Mouse (Mus musculus) erythroid progenitor cell, adult 5-6 weeks (primary cell): ENCODE data around the gene 3110082I17Rik. TPM values are rescaled to one million over a fixed set of nuclear protein-coding genes. Genes with fewer than 3 reads are reported as not detected.
A peak's percentile ranks its signal among the peaks of the same experiment; 100 is the strongest.
"Not testable (repeated sequence)": the region's sequence is repeated elsewhere in the genome, so short reads cannot be mapped to it uniquely, and the experiment has no call there.

Experiments used
- ATAC-seq: replicated peaks from 2 replicates; pipeline ENCODE4 v1.8.0; 2016; ENCODE audit warnings: moderate number of reproducible peaks, mild to moderate bottlenecking, moderate TSS enrichment, inconsistent platforms; ENCODE audit not compliant: poor library complexity, low FRiP score, severe bottlenecking
- total RNA-seq, 2 experiments: library from RNA; stranded (forward) in 1 of 2; stranded (reverse) in 1 of 2; fragments of 150-400 nt in 1 of 2; fragments of 186-747, 209-891 nt in 1 of 2; gene quantifications; 2 replicates each; pipeline versions ENCODE4 v1.2.3 to v1.2.4; 2015 to 2017; ENCODE audit warnings: low replicate concordance in 2 of 2

3110082I17Rik gene
- total RNA-seq, 2 experiments from 2014 or later = 3.2 TPM; not detected in 1

- ATAC-seq = no peak
Observed at GRCm38 (mm10) chr5:139335634-139336033, 124.7 kb downstream of the 3110082I17Rik start.

- not testable (repeated sequence) for ATAC-seq
Observed at GRCm38 (mm10) chr5:139334394-139334793, 125.9 kb downstream of the 3110082I17Rik start.

DNA sequence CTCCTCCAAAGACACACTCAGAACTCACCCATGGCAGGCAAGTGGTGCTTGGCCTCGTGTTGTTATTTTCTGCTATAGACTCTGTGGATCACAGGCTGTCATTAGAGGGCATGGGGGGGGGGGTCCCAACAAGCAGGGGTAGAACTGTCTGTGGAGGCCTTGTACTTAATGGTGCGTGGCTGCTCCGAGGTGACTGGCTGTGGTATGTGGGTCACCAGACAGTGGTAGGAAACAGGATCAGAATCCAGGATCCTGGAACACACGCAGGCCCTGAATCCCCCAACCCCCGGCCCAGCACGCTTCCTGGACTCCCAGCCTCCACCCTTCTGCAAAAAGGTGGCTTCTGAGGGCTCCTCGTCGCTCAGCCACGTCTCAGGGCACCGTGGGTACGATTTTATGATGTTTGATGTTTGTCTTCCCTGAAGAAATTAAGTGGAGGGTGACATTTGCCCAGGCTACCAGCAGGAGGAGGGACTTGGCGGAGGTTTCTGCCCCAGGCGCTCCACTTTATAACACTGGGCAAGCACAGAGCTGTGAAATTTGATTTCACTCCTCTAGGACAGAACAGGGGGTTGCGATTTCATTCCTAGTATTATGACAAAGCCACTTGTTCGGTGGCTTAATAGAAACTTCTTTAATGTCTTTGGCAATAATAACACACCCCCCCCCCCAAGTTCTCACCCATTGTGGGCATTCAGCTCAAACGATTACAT is 126.9 kb downstream of the 3110082I17Rik start:
- ATAC-seq = no peak

GRCm38 (mm10) chr5:139332590-139333272 is 127.6 kb downstream of the 3110082I17Rik start:
- no peak for ATAC-seq

- ATAC-seq = peak; percentile 66
Observed at GRCm38 (mm10) chr5:139331742-139332141, 128.6 kb downstream of the 3110082I17Rik start.

- no peak for ATAC-seq
Observed at GRCm38 (mm10) chr5:139330766-139331165, 129.6 kb downstream of the 3110082I17Rik start.

DNA sequence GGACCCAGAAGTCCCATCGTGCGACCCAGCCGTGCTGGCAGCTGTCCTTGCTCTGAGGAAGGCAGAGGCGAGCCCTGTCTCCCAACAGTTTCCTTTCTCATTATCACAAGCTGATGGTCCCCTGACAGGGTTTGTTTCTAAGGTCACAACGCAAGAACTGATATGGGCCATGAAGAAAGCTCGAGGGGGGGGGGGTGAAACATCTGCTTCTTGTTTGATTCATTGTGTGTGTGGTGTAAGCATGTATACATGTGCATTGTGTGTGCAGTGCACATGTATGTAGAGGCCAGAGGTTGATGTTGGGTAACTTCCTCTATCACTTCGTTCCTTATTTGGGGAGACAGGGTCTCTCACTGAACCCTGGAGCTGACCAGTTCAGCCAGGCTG is 132.7 kb downstream of the 3110082I17Rik start:
- no peak for ATAC-seq

DNA sequence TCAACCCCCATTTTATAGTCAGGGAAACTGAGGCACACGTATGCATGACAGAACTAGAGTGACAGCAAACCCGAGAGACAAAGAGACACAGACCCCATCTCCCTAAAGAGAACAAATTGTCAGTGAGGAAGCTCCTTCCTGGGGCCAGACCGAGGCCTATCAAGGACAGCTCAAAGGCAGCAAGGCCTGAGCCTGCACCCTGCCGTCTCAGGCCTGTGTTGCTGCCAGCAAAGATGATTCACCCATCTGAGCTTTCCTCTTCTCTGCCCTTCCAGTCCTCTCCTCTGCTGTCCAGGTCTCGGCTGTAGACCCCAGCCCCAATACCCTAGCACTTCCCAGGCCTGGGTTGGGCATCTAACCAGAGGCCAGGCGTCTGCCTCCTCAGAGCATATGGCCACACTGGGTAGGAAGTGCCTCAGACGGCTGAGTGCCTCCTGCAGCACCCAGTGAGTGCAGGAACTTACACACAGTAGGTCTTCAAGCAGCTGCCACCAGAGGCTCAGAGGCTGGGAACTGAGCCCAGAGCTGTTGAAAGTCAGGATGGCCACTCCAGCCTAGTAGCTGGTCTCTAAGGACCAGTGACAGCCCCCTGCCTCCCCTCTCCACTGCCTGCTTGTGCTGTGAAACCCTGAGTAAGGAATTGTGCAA is 133.2 kb downstream of the 3110082I17Rik start:
- ATAC-seq = no peak

GRCm38 (mm10) chr5:139326111-139326696 is 134.1 kb downstream of the 3110082I17Rik start:
- ATAC-seq = no peak

GRCm38 (mm10) chr5:139325395-139325966 is 134.8 kb downstream of the 3110082I17Rik start, which contains the start of gene Adap1:
TSS of gene Adap1 (minus strand) at chr5:139325622.
- ATAC-seq = peak; percentile 36; the same call in 1 of the 2 replicates

DNA sequence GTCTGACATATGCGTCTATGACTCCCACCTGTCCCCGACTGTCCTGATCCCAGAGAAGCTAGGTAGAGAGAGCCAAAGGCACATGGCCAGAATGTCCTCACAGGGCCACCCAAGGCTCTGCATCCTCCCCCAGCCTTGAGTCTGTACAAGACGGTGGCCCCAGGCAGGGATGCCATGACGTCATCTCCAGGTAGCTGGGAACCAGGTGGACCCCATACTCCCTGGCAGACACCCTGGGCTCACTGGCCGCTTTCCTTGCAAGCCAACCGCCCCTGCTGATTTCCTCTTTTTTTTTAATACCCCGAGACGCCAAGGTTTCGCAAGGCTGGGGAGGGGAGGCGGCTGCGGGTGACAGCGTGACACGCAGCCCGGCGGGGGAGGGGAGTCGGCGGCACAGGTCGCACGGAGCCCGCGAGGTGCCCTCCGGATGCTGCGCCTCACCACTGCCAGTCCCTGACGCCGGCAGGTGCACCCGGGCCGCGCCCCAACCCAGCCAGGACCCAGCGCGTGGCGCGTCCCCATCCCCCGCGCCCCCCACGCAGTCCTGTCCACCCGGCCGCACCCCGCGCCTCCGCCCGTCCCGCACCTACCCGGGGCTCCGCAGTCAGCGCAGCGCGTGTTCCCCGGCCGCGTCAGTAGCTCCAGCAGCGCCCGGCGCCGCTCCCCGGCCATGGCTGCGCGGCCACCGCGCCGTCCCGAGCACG is 135.5 kb downstream of the 3110082I17Rik start:
- ATAC-seq = no peak

DNA sequence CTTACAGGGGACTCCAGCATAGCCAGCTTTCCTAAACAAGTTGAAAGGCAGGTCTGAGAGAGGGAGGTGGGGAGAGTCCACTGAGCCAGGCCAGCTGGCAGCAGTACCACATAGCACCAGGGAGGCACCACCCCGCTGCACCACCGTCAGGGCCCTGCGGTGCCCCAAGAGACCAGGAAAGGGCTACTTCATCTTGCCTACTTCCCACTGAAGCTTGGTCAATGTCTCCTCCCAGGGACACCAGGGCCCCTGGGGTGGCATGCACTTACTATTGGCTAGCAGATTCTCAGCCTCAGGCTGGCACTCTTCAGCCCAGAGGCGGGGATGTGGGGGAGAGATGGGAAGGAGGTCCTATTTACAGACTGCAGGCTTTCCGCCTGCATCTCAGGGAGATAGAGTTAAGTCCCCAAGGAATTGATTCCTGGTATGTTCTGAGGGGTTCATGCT is 136.3 kb downstream of the 3110082I17Rik start:
- ATAC-seq = no peak

DNA sequence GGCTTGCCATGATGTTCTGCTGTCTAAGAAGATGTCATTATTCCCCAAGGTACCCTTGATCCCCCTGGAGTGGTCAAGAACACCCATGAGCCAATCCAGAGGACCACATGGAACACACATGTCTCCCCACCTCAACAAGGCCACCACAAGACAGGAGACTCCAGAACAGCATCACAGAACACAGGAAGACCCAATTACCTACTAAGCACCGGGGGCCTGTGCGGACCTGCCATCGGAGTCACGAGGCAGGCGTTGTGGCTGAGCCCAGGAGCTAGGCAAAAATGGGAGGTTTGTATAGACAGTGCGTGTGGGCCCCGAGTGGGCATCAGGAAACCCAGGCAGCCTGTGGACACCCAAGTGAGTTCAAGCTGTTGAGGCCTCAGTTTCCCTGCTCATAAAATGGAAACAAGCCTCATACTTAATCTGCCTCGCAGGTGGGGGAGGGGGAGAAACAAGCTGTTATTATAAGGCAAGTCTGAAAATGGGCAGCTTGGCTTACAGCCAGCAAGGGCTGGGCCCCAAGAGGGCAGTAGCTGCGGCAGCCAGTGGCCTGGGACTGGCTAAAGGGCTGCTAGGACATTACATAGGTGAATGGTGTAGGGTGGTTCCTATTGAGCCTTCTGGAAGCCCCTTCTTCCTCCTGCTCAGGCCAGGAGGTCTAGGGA is 136.9 kb downstream of the 3110082I17Rik start:
- no peak for ATAC-seq

DNA sequence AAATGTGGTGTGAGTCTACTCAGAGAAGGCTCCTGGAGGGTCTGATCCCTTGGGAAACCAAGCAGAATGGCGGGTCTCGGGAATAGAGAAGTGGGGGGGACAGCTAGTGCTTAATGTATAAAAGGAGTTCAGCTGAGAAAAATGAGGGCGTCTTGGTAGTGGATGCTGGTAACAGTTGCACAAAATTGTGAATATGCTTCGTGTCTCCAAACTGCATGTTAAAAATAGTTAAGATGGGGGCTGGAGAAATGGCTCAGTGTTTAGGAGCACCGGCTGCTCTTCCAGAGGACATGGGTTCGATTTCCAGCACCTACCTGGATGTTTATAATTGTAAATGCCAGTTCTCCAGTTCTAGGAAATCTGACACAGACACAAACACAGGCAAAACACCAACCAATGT is 139.0 kb downstream of the 3110082I17Rik start:
- ATAC-seq = no peak

GRCm38 (mm10) chr5:139320424-139320823 is 139.9 kb downstream of the 3110082I17Rik start:
- ATAC-seq = no peak

DNA sequence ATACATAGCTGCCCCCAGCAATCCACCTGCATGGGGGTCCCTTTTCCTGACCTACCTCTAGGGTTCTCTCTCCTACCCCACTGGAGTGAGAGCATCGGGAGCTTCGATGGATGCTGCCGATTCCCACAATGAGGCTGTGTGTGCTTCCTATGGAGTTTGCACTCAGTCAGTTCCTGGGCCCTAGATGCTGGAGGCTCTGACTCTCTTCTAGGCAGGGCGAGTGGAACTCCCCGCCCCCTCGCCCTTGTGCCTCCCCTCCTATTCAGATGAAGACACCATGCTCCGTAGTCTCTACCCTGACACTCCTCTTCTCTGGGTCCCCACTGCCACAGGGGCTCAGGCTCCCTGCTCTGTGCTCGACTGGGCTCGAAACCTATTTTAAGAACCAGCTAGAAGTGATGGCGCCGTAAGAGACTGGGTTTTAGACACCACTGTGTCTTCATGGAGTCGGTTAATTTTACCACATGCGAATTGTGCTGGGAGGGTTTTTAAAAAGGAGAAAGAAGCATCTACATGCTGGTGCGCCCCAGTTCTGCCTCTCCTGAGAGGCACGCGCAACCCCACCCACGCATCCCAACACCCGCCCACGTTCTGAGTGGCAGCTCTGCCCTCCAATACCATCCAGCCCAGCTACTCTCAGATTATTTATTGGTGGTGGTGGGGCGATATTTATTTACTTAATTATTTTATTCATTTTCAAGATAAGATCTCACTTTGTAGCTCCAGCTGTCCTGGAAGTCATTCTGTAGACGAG is 142.4 kb downstream of the 3110082I17Rik start:
- ATAC-seq = no peak

DNA sequence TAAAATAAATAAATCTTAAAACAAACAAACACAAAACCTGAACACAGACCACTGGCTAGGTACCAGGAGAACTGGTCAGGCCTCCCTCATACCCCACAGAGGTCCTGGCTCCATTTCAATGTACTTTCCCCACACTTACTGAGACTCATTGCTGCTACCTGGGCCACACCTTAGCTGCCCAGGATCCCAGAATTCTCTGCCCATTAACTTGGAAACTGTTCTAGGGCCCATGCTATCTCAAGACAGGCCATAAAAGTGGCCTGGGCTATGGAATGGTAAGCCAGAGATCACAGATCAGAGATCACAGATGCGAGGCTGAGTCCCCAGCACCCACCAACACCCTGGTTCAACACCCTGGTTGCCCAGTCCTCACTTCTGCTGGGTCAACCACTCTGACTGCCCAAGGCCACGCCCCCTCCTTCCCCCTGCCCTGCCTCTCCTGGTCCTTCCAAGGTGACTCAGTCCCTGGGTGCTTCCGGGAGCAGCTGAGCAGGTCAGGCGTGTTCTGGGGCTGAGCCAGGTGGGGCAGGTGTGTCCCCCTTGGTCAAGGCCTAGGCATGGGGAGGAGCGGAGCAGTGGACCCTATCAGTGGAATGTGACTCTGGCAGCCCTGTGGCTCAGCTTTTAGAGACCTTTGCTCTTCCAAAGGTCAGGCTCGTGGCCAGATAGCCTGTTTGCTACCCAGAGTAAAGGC is 143.2 kb downstream of the 3110082I17Rik start:
- no peak for ATAC-seq
